Mouse (Mus musculus): ENCODE data around the gene Pias3. TPM values are rescaled to one million over a fixed set of nuclear protein-coding genes. Genes with fewer than 3 reads are reported as not detected.

The Pias3 gene
- polyA plus RNA-seq, 1 experiment from 2014 or later = 6.1 TPM

GRCm38 (mm10) chr3:96671519-96671918 is 24.7 kb upstream of the Pias3 start:
- Histone ChIP-seq H3K9me3 (replicated peaks) (no peaks in the 10 kb centered on the region), H3K4me1 (replicated peaks) (peaks cover 14% of the 10 kb centered on the region), H3K36me3 (replicated peaks) (no peaks in the 10 kb centered on the region), H3K4me2 (no peak overlapping the region), H3K4me3 (replicated peaks) (no peak overlapping the region), H3K27ac (replicated peaks) (no peak overlapping the region), H3K9ac (no peak overlapping the region), H3K27me3 (peaks cover 48% of the 10 kb centered on the region)
- 82% methylated on average over 5 of the region's 5 CpGs for WGBS (ENCODE audit: insufficient replicate concordance)
- no peak for ATAC-seq (ENCODE audit: insufficient read depth)

GRCm38 (mm10) chr3:96673514-96673913 is 22.7 kb upstream of the Pias3 start:
- Histone ChIP-seq H3K4me3 (replicated peaks) (no peak overlapping the region), H3K9ac (no peak overlapping the region), H3K27ac (replicated peaks) (no peak overlapping the region), H3K36me3 (replicated peaks) (no peaks in the 10 kb centered on the region), H3K9me3 (replicated peaks) (no peaks in the 10 kb centered on the region), H3K27me3 (peaks cover 42% of the 10 kb centered on the region), H3K4me2 (no peak overlapping the region), H3K4me1 (replicated peaks) (peaks cover 14% of the 10 kb centered on the region)
- ATAC-seq (ENCODE audit: insufficient read depth) = no peak
- 57% methylated on average over 4 of the region's 4 CpGs for WGBS (ENCODE audit: insufficient replicate concordance)

- peaks cover 44% of the 10 kb centered on the region for H3K27me3 ChIP-seq
- H3K9ac ChIP-seq = no peak overlapping the region
- 71% methylated on average over 8 of the region's 8 CpGs for WGBS (ENCODE audit: insufficient replicate concordance)
- H3K36me3 ChIP-seq (replicated peaks) = no peaks in the 10 kb centered on the region
- no peak overlapping the region for H3K4me2 ChIP-seq
- H3K9me3 ChIP-seq (replicated peaks) = no peaks in the 10 kb centered on the region
- H3K27ac ChIP-seq (replicated peaks) = no peak overlapping the region
- no peak overlapping the region for H3K4me3 ChIP-seq (replicated peaks)
- peaks cover 23% of the 10 kb centered on the region for H3K4me1 ChIP-seq (replicated peaks)
- ATAC-seq (ENCODE audit: insufficient read depth) = no peak
These were observed 21.7 kb upstream of the Pias3 start for GRCm38 (mm10) chr3:96674442-96674841.

- H3K27ac ChIP-seq (replicated peaks) = no peak overlapping the region
- 57% methylated on average over 3 of the region's 3 CpGs for WGBS (ENCODE audit: insufficient replicate concordance)
- H3K36me3 ChIP-seq (replicated peaks) = no peaks in the 10 kb centered on the region
- no peak overlapping the region for H3K4me3 ChIP-seq (replicated peaks)
- ATAC-seq (ENCODE audit: insufficient read depth) = no peak
- H3K4me2 ChIP-seq = no peak overlapping the region
- no peaks in the 10 kb centered on the region for H3K9me3 ChIP-seq (replicated peaks)
- peaks cover 18% of the 10 kb centered on the region for H3K4me1 ChIP-seq (replicated peaks)
- H3K27me3 ChIP-seq = peaks cover 39% of the 10 kb centered on the region
- H3K9ac ChIP-seq = no peak overlapping the region
These were observed 21.0 kb upstream of the Pias3 start for GRCm38 (mm10) chr3:96675171-96675570.

GRCm38 (mm10) chr3:96675690-96676089 is 20.5 kb upstream of the Pias3 start:
- 57% methylated on average over 3 of the region's 3 CpGs for WGBS (ENCODE audit: insufficient replicate concordance)
- H3K4me2 ChIP-seq = no peak overlapping the region
- ATAC-seq (ENCODE audit: insufficient read depth) = no peak
- no peak overlapping the region for H3K27ac ChIP-seq (replicated peaks)
- peaks cover 39% of the 10 kb centered on the region for H3K27me3 ChIP-seq
- H3K4me1 ChIP-seq (replicated peaks) = peaks cover 16% of the 10 kb centered on the region
- no peak overlapping the region for H3K4me3 ChIP-seq (replicated peaks)
- no peak overlapping the region for H3K9ac ChIP-seq
- no peaks in the 10 kb centered on the region for H3K36me3 ChIP-seq (replicated peaks)
- H3K9me3 ChIP-seq (replicated peaks) = no peaks in the 10 kb centered on the region

GRCm38 (mm10) chr3:96678456-96678855 is 17.7 kb upstream of the Pias3 start:
- Histone ChIP-seq H3K4me3 (replicated peaks) (no peak overlapping the region), H3K27ac (replicated peaks) (no peak overlapping the region), H3K36me3 (replicated peaks) (no peaks in the 10 kb centered on the region), H3K4me2 (no peak overlapping the region), H3K27me3 (peaks cover 42% of the 10 kb centered on the region), H3K4me1 (replicated peaks) (peaks cover 15% of the 10 kb centered on the region), H3K9ac (no peak overlapping the region), H3K9me3 (replicated peaks) (no peaks in the 10 kb centered on the region)
- ATAC-seq (ENCODE audit: insufficient read depth) = no peak
- 62% methylated on average over 7 of the region's 7 CpGs for WGBS (ENCODE audit: insufficient replicate concordance)

- no peaks in the 10 kb centered on the region for H3K9me3 ChIP-seq (replicated peaks)
- ATAC-seq (ENCODE audit: insufficient read depth) = no peak
- no peak overlapping the region for H3K9ac ChIP-seq
- H3K4me2 ChIP-seq = no peak overlapping the region
- H3K4me1 ChIP-seq (replicated peaks) = peaks cover 15% of the 10 kb centered on the region
- peaks cover 45% of the 10 kb centered on the region for H3K27me3 ChIP-seq
- H3K36me3 ChIP-seq (replicated peaks) = no peaks in the 10 kb centered on the region
- H3K27ac ChIP-seq (replicated peaks) = no peak overlapping the region
- WGBS (ENCODE audit: insufficient replicate concordance) = 13% methylated on average over 5 of the region's 5 CpGs
- no peak overlapping the region for H3K4me3 ChIP-seq (replicated peaks)
These were observed 17.0 kb upstream of the Pias3 start for GRCm38 (mm10) chr3:96679159-96679674.

GRCm38 (mm10) chr3:96680269-96680956 is 15.8 kb upstream of the Pias3 start:
- H3K27ac ChIP-seq (replicated peaks) = no peak overlapping the region

GRCm38 (mm10) chr3:96683496-96683895 is 12.7 kb upstream of the Pias3 start:
- Histone ChIP-seq H3K4me3 (replicated peaks) (no peak overlapping the region), H3K27me3 (peaks cover 62% of the 10 kb centered on the region), H3K36me3 (replicated peaks) (no peaks in the 10 kb centered on the region), H3K4me2 (no peak overlapping the region), H3K9me3 (replicated peaks) (no peaks in the 10 kb centered on the region), H3K9ac (no peak overlapping the region), H3K4me1 (replicated peaks) (peaks cover 15% of the 10 kb centered on the region), H3K27ac (replicated peaks) (no peak overlapping the region)
- WGBS (ENCODE audit: insufficient replicate concordance) = 78% methylated on average over 3 of the region's 3 CpGs
- no peak for ATAC-seq (ENCODE audit: insufficient read depth)

More at GRCm38 (mm10) chr3:96680269-96680956, 15.8 kb upstream of the Pias3 start:
- Histone ChIP-seq H3K36me3 (replicated peaks) (no peaks in the 10 kb centered on the region), H3K27me3 (peaks cover 54% of the 10 kb centered on the region), H3K4me3 (replicated peaks) (no peak overlapping the region), H3K4me1 (replicated peaks) (peaks cover 15% of the 10 kb centered on the region), H3K4me2 (no peak overlapping the region), H3K9ac (no peak overlapping the region), H3K9me3 (replicated peaks) (no peaks in the 10 kb centered on the region)
- ATAC-seq (ENCODE audit: insufficient read depth) = no peak
- WGBS (ENCODE audit: insufficient replicate concordance) = 20% methylated on average over 12 of the region's 12 CpGs

- no peak overlapping the region for H3K4me3 ChIP-seq (replicated peaks)
These were observed 11.9 kb upstream of the Pias3 start for GRCm38 (mm10) chr3:96684151-96684821.

GRCm38 (mm10) chr3:96684822-96685156 is 11.4 kb upstream of the Pias3 start:
- H3K4me2 ChIP-seq = peak overlapping the region; percentile 27; the same call in 1 of the 2 replicates
- peaks cover 64% of the 10 kb centered on the region for H3K27me3 ChIP-seq
- H3K27ac ChIP-seq (replicated peaks) = no peak overlapping the region
- no peaks in the 10 kb centered on the region for H3K36me3 ChIP-seq (replicated peaks)
- H3K9ac ChIP-seq = no peak overlapping the region
- WGBS (ENCODE audit: insufficient replicate concordance) = 26% methylated on average over 28 of the region's 28 CpGs
- H3K4me1 ChIP-seq (replicated peaks) = peaks cover 4% of the 10 kb centered on the region
- ATAC-seq (ENCODE audit: insufficient read depth) = no peak
- no peaks in the 10 kb centered on the region for H3K9me3 ChIP-seq (replicated peaks)
- H3K4me3 ChIP-seq (replicated peaks) = no peak overlapping the region

More at GRCm38 (mm10) chr3:96684151-96684821, 11.9 kb upstream of the Pias3 start:
- Histone ChIP-seq H3K27me3 (peaks cover 62% of the 10 kb centered on the region), H3K9me3 (replicated peaks) (no peaks in the 10 kb centered on the region), H3K4me2 (peak overlapping the region; percentile 27; the same call in 1 of the 2 replicates), H3K36me3 (replicated peaks) (no peaks in the 10 kb centered on the region), H3K9ac (no peak overlapping the region), H3K27ac (replicated peaks) (no peak overlapping the region), H3K4me1 (replicated peaks) (peaks cover 8% of the 10 kb centered on the region)
- no peak for ATAC-seq (ENCODE audit: insufficient read depth)
- WGBS (ENCODE audit: insufficient replicate concordance) = 43% methylated on average over 17 of the region's 17 CpGs

All from liver, embryonic 15.5 days (tissue).